Mouse (Mus musculus): Measurements from ENCODE around the gene Map3k13. TPM values are rescaled to one million over a fixed set of nuclear protein-coding genes. Genes with fewer than 3 reads are reported as not detected.

Gene Map3k13
- 0.62 and 0.76 TPM in 2 replicates for polyA plus RNA-seq (2015; fragmentation: Nextera tagmentation; extraction: Ambion mirVana)

GRCm38 (mm10) chr16:21793875-21794696 lies at the start of gene Map3k13:
Gene Map3k13 (plus strand): TSS chr16:21794346.
- Histone ChIP-seq H3K27me3 (ENCODE audit: control insufficient read depth, insufficient read depth, low read length) (no peaks in the 10 kb centered on the region), H3K9ac (ENCODE audit: low read length) (peak within 1 kb of the TSS; percentile 89), H3K36me3 (ENCODE audit: control insufficient read depth, insufficient read depth) (peaks cover under 1% of the 10 kb centered on the region), H3K4me2 (ENCODE audit: low read depth, low read length) (peak within 1 kb of the TSS; percentile 73), H3K4me1 (ENCODE audit: control insufficient read depth, insufficient read depth, low read length) (peaks cover 7% of the 10 kb centered on the region), H3K4me3 (ENCODE audit: low read length) (peak within 1 kb of the TSS; percentile 84), H3K9me3 (replicated peaks; ENCODE audit: control insufficient read depth, low read length) (no peaks in the 10 kb centered on the region), H3K27ac (ENCODE audit: low read length) (peak within 1 kb of the TSS; percentile 89)
- ATAC-seq (replicated peaks; ENCODE audit: extremely low read depth, insufficient read depth, low FRiP score) = peak; percentile 98
- 2% methylated on average over 47 of the region's 47 CpGs for WGBS

- no peak for ATAC-seq (replicated peaks; ENCODE audit: extremely low read depth, insufficient read depth, low FRiP score)
- Histone ChIP-seq H3K4me3 (ENCODE audit: low read length) (no peak overlapping the region), H3K4me2 (ENCODE audit: low read depth, low read length) (no peak overlapping the region), H3K27me3 (ENCODE audit: control insufficient read depth, insufficient read depth, low read length) (no peaks in the 10 kb centered on the region), H3K9ac (ENCODE audit: low read length) (no peak overlapping the region), H3K36me3 (ENCODE audit: control insufficient read depth, insufficient read depth) (0 out of 2 replicates have a peak, but pooled peaks cover 2% of the 10 kb centered on the region), H3K9me3 (replicated peaks; ENCODE audit: control insufficient read depth, low read length) (no peaks in the 10 kb centered on the region), H3K27ac (ENCODE audit: low read length) (no peak overlapping the region), H3K4me1 (ENCODE audit: control insufficient read depth, insufficient read depth, low read length) (no peaks in the 10 kb centered on the region)
- WGBS = 73% methylated on average over 1 of the region's 1 CpGs
Measured at GRCm38 (mm10) chr16:21758447-21758846, 35.7 kb upstream of the Map3k13 start.

GRCm38 (mm10) chr16:21768255-21768654 lies 25.9 kb upstream of the Map3k13 start:
- 0 out of 2 replicates have a peak, but pooled peaks cover 3% of the 10 kb centered on the region for H3K36me3 ChIP-seq (ENCODE audit: control insufficient read depth, insufficient read depth)
- no peak overlapping the region for H3K4me2 ChIP-seq (ENCODE audit: low read depth, low read length)
- no peaks in the 10 kb centered on the region for H3K4me1 ChIP-seq (ENCODE audit: control insufficient read depth, insufficient read depth, low read length)
- H3K27me3 ChIP-seq (ENCODE audit: control insufficient read depth, insufficient read depth, low read length) = no peaks in the 10 kb centered on the region
- no peak overlapping the region for H3K9ac ChIP-seq (ENCODE audit: low read length)
- no peak overlapping the region for H3K27ac ChIP-seq (ENCODE audit: low read length)
- WGBS = 73% methylated on average over 3 of the region's 3 CpGs
- no peak for ATAC-seq (replicated peaks; ENCODE audit: extremely low read depth, insufficient read depth, low FRiP score)
- H3K9me3 ChIP-seq (replicated peaks; ENCODE audit: control insufficient read depth, low read length) = no peaks in the 10 kb centered on the region
- H3K4me3 ChIP-seq (ENCODE audit: low read length) = no peak overlapping the region

- no peak for ATAC-seq (replicated peaks; ENCODE audit: extremely low read depth, insufficient read depth, low FRiP score)
- no peak overlapping the region for H3K4me3 ChIP-seq (ENCODE audit: low read length)
- WGBS = 74% methylated on average over 5 of the region's 5 CpGs
- no peak overlapping the region for H3K27ac ChIP-seq (ENCODE audit: low read length)
- no peaks in the 10 kb centered on the region for H3K4me1 ChIP-seq (ENCODE audit: control insufficient read depth, insufficient read depth, low read length)
- H3K4me2 ChIP-seq (ENCODE audit: low read depth, low read length) = no peak overlapping the region
- H3K9me3 ChIP-seq (replicated peaks; ENCODE audit: control insufficient read depth, low read length) = no peaks in the 10 kb centered on the region
- no peaks in the 10 kb centered on the region for H3K27me3 ChIP-seq (ENCODE audit: control insufficient read depth, insufficient read depth, low read length)
- H3K9ac ChIP-seq (ENCODE audit: low read length) = no peak overlapping the region
- no peaks in the 10 kb centered on the region for H3K36me3 ChIP-seq (ENCODE audit: control insufficient read depth, insufficient read depth)
Measured at GRCm38 (mm10) chr16:21769667-21770066, 24.5 kb upstream of the Map3k13 start.

- ATAC-seq (replicated peaks; ENCODE audit: extremely low read depth, insufficient read depth, low FRiP score) = no peak
- Histone ChIP-seq H3K4me1 (ENCODE audit: control insufficient read depth, insufficient read depth, low read length) (no peaks in the 10 kb centered on the region), H3K27me3 (ENCODE audit: control insufficient read depth, insufficient read depth, low read length) (no peaks in the 10 kb centered on the region), H3K4me3 (ENCODE audit: low read length) (no peak overlapping the region), H3K9me3 (replicated peaks; ENCODE audit: control insufficient read depth, low read length) (no peaks in the 10 kb centered on the region), H3K27ac (ENCODE audit: low read length) (no peak overlapping the region), H3K36me3 (ENCODE audit: control insufficient read depth, insufficient read depth) (no peaks in the 10 kb centered on the region), H3K9ac (ENCODE audit: low read length) (no peak overlapping the region), H3K4me2 (ENCODE audit: low read depth, low read length) (no peak overlapping the region)
- 75% methylated on average over 4 of the region's 4 CpGs for WGBS
Measured at GRCm38 (mm10) chr16:21774725-21775124, 19.4 kb upstream of the Map3k13 start.

- Histone ChIP-seq H3K36me3 (ENCODE audit: control insufficient read depth, insufficient read depth) (no peaks in the 10 kb centered on the region), H3K27ac (ENCODE audit: low read length) (no peak overlapping the region), H3K27me3 (ENCODE audit: control insufficient read depth, insufficient read depth, low read length) (no peaks in the 10 kb centered on the region), H3K9me3 (replicated peaks; ENCODE audit: control insufficient read depth, low read length) (no peaks in the 10 kb centered on the region), H3K4me1 (ENCODE audit: control insufficient read depth, insufficient read depth, low read length) (no peaks in the 10 kb centered on the region), H3K9ac (ENCODE audit: low read length) (peak overlapping the region; percentile 16; the same call in 1 of the 2 replicates), H3K4me2 (ENCODE audit: low read depth, low read length) (peak overlapping the region; percentile 53), H3K4me3 (ENCODE audit: low read length) (peak overlapping the region; percentile 47)
- 51% methylated on average over 3 of the region's 3 CpGs for WGBS
- ATAC-seq (replicated peaks; ENCODE audit: extremely low read depth, insufficient read depth, low FRiP score) = no peak
Measured at GRCm38 (mm10) chr16:21778293-21778866, 15.8 kb upstream of the Map3k13 start.

- Histone ChIP-seq H3K9me3 (replicated peaks; ENCODE audit: control insufficient read depth, low read length) (no peaks in the 10 kb centered on the region), H3K4me2 (ENCODE audit: low read depth, low read length) (no peak overlapping the region), H3K4me3 (ENCODE audit: low read length) (no peak overlapping the region), H3K9ac (ENCODE audit: low read length) (no peak overlapping the region), H3K27ac (ENCODE audit: low read length) (no peak overlapping the region), H3K27me3 (ENCODE audit: control insufficient read depth, insufficient read depth, low read length) (no peaks in the 10 kb centered on the region), H3K4me1 (ENCODE audit: control insufficient read depth, insufficient read depth, low read length) (no peaks in the 10 kb centered on the region), H3K36me3 (ENCODE audit: control insufficient read depth, insufficient read depth) (no peaks in the 10 kb centered on the region)
- ATAC-seq (replicated peaks; ENCODE audit: extremely low read depth, insufficient read depth, low FRiP score) = no peak
- WGBS = 82% methylated on average over 4 of the region's 4 CpGs
Measured at GRCm38 (mm10) chr16:21779149-21779548, 15.0 kb upstream of the Map3k13 start.

- no peaks in the 10 kb centered on the region for H3K9me3 ChIP-seq (replicated peaks; ENCODE audit: control insufficient read depth, low read length)
- ATAC-seq (replicated peaks; ENCODE audit: extremely low read depth, insufficient read depth, low FRiP score) = no peak
Measured at GRCm38 (mm10) chr16:21781277-21781676, 12.9 kb upstream of the Map3k13 start.

GRCm38 (mm10) chr16:21781895-21782294 lies 12.3 kb upstream of the Map3k13 start:
- no peak for ATAC-seq (replicated peaks; ENCODE audit: extremely low read depth, insufficient read depth, low FRiP score)
- no peaks in the 10 kb centered on the region for H3K27me3 ChIP-seq (ENCODE audit: control insufficient read depth, insufficient read depth, low read length)
- 71% methylated on average over 3 of the region's 3 CpGs for WGBS
- no peak overlapping the region for H3K4me2 ChIP-seq (ENCODE audit: low read depth, low read length)
- no peak overlapping the region for H3K4me3 ChIP-seq (ENCODE audit: low read length)
- no peaks in the 10 kb centered on the region for H3K4me1 ChIP-seq (ENCODE audit: control insufficient read depth, insufficient read depth, low read length)
- no peaks in the 10 kb centered on the region for H3K36me3 ChIP-seq (ENCODE audit: control insufficient read depth, insufficient read depth)
- H3K9me3 ChIP-seq (replicated peaks; ENCODE audit: control insufficient read depth, low read length) = no peaks in the 10 kb centered on the region
- no peak overlapping the region for H3K27ac ChIP-seq (ENCODE audit: low read length)
- H3K9ac ChIP-seq (ENCODE audit: low read length) = no peak overlapping the region

More at GRCm38 (mm10) chr16:21781277-21781676, 12.9 kb upstream of the Map3k13 start:
- Histone ChIP-seq H3K4me1 (ENCODE audit: control insufficient read depth, insufficient read depth, low read length) (no peaks in the 10 kb centered on the region), H3K9ac (ENCODE audit: low read length) (no peak overlapping the region), H3K4me2 (ENCODE audit: low read depth, low read length) (no peak overlapping the region), H3K4me3 (ENCODE audit: low read length) (no peak overlapping the region), H3K27ac (ENCODE audit: low read length) (no peak overlapping the region), H3K36me3 (ENCODE audit: control insufficient read depth, insufficient read depth) (no peaks in the 10 kb centered on the region), H3K27me3 (ENCODE audit: control insufficient read depth, insufficient read depth, low read length) (no peaks in the 10 kb centered on the region)
- 77% methylated on average over 3 of the region's 3 CpGs for WGBS
